In genomic region chr12:54791465-54791864, GRCm38 (mm10) we compare ENCODE assay signal across 16 mouse cellular contexts. TPM values are rescaled to one million over a fixed set of nuclear protein-coding genes. Genes with fewer than 3 reads are reported as not detected.
DNase-seq lines count a peak whose midpoint lies in the region; ATAC-seq and TF ChIP-seq lines count a peak whose summit lies in the region.
"Had no signal": no experiment of that assay in that cellular context is flagged by ENCODE, and none has a peak within 500 bp of the region (broad histone marks: within the 10 kb centered on the region; RNA-seq: fewer than 3 reads in every experiment).

No protein-coding gene starts in this region.

- dilution Hi-C loops in CH12.LX (cut with MboI; ENCODE audit: extremely low pct_ligation_motif_present, extremely low pct_unique_long_range_greater_than_20kb, low sequenced_read_pairs), result no loop called here

- 0 out of 2 replicates have a peak, but pooled peaks cover 2% of the 10 kb centered on the region for H3K36me3 ChIP-seq in heart, embryonic 16.5 days (ENCODE audit: control insufficient read depth, insufficient read depth)
- 0 out of 2 replicates have a peak, but pooled peaks cover 2% of the 10 kb centered on the region for H3K36me3 ChIP-seq in liver, embryonic 13.5 days
- peaks cover 5% of the 10 kb centered on the region; the same call in 1 of the 2 replicates for H3K36me3 ChIP-seq in liver, embryonic 12.5 days
- H3K36me3 ChIP-seq in CH12.LX (replicated peaks in 1 of 2; ENCODE audit: control insufficient read depth in 1 of 2, insufficient read depth in 1 of 2, low read length in 1 of 2) (peaks cover 25 to 53% of the 10 kb centered on the region in 2 experiments), MEL (ENCODE audit: control insufficient read depth in 1 of 2, insufficient read depth in 2 of 2, low read length in 2 of 2) (peaks cover 0 to 7% of the 10 kb centered on the region in 2 experiments; a peak in 3 of 4 replicates)
- H3K36me3 ChIP-seq in hindbrain, postnatal 0 days (ENCODE audit: insufficient read depth, low read length), result peaks cover 4% of the 10 kb centered on the region; the same call in 1 of the 2 replicates
- H3K36me3 ChIP-seq in intestine, postnatal 0 days (ENCODE audit: control insufficient read depth, insufficient read depth), result peaks cover 25% of the 10 kb centered on the region; the same call in 1 of the 2 replicates

- WGBS in heart, embryonic 16.5 days, result 82% methylated on average over 8 of the region's 8 CpGs
- 83% methylated on average over 8 of the region's 8 CpGs for WGBS in liver, embryonic 13.5 days (ENCODE audit: insufficient replicate concordance)
- WGBS in liver, embryonic 12.5 days (ENCODE audit: insufficient replicate concordance), result 82% methylated on average over 8 of the region's 8 CpGs
- WGBS in hindbrain, postnatal 0 days, result 86% methylated on average over 8 of the region's 8 CpGs
- WGBS in intestine, postnatal 0 days, result 79% methylated on average over 8 of the region's 8 CpGs

- no peak overlapping the region for H3K4me3 ChIP-seq in heart, embryonic 16.5 days (ENCODE audit: low read length)
- no peak overlapping the region for H3K4me3 ChIP-seq in liver, embryonic 13.5 days (replicated peaks)
- H3K4me3 ChIP-seq in liver, embryonic 12.5 days, result no peak overlapping the region
- H3K4me3 ChIP-seq in CH12.LX (replicated peaks in 1 of 3; ENCODE audit: low read depth in 2 of 3, low read length in 2 of 3, poor library complexity in 1 of 3), result no peak overlapping the region
- H3K4me3 ChIP-seq in MEL (ENCODE audit: control insufficient read depth in 1 of 2, insufficient read depth in 1 of 2, low read depth in 2 of 2, low read length in 2 of 2), result no peak overlapping the region
- no peak overlapping the region for H3K4me3 ChIP-seq in hindbrain, postnatal 0 days (ENCODE audit: low read length)
- no peak overlapping the region for H3K4me3 ChIP-seq in intestine, postnatal 0 days (ENCODE audit: low read depth, low read length)
- H3K4me3 ChIP-seq: forebrain, embryonic 12.5 days; left cerebral cortex, adult 2 months; megakaryocyte, embryonic 14.5 days; neural tube, embryonic 12.5 days had no signal

- TF ChIP-seq RAD21 in CH12.LX (IDR thresholded peaks at IDR 0.05; ENCODE audit: low read depth, low read length) (no peak), MEL (IDR thresholded peaks at IDR 0.05; ENCODE audit: low read depth, low read length) (no peak)

- no peak for TF ChIP-seq POLR2A in CH12.LX (IDR thresholded peaks at IDR 0.05; ENCODE audit: low read depth, low read length)
- TF ChIP-seq POLR2A in MEL (IDR thresholded peaks at IDR 0.05; ENCODE audit: control insufficient read depth in 1 of 2, insufficient read depth in 1 of 2, low read depth in 1 of 2, low read length in 2 of 2, poor library complexity in 1 of 2), result no peak

- in situ Hi-C loops in CH12.LX (cut with MboI; ENCODE audit: low pct_ligation_motif_present, low pct_unique_long_range_greater_than_20kb, low sequenced_read_pairs), result no loop called here

- no peaks in the 10 kb centered on the region for H3K9me3 ChIP-seq in heart, embryonic 16.5 days (replicated peaks; ENCODE audit: control insufficient read depth, low read length)
- H3K9me3 ChIP-seq in liver, embryonic 13.5 days (replicated peaks), result no peaks in the 10 kb centered on the region
- H3K9me3 ChIP-seq in liver, embryonic 12.5 days (replicated peaks), result no peaks in the 10 kb centered on the region
- H3K9me3 ChIP-seq in CH12.LX (replicated peaks; ENCODE audit: low read length) (no peaks in the 10 kb centered on the region), MEL (replicated peaks; ENCODE audit: insufficient read depth, low read length) (no peaks in the 10 kb centered on the region)
- H3K9me3 ChIP-seq in hindbrain, postnatal 0 days (ENCODE audit: low read length), result no peaks in the 10 kb centered on the region
- H3K9me3 ChIP-seq in intestine, postnatal 0 days (ENCODE audit: control insufficient read depth), result no peaks in the 10 kb centered on the region
- H3K9me3 ChIP-seq: forebrain, embryonic 12.5 days; G1E; megakaryocyte, embryonic 14.5 days; neural tube, embryonic 12.5 days had no signal

- TF ChIP-seq CTCF in CH12.LX (conservative IDR thresholded peaks at IDR 0.05 in 1 of 2, IDR thresholded peaks at IDR 0.05 in 1 of 2; ENCODE audit: low read depth in 2 of 2, low read length in 2 of 2) (no peak), MEL (IDR thresholded peaks at IDR 0.05 in 2 of 3, conservative IDR thresholded peaks at IDR 0.05 in 1 of 3; ENCODE audit: control insufficient read depth in 1 of 3, insufficient read depth in 1 of 3, low read depth in 2 of 3, low read length in 3 of 3, poor library complexity in 1 of 3, severe bottlenecking in 1 of 3) (no peak)
- no peak for TF ChIP-seq CTCF in hindbrain, postnatal 0 days (IDR thresholded peaks at IDR 0.05; ENCODE audit: low read depth)
- TF ChIP-seq CTCF in intestine, postnatal 0 days (IDR thresholded peaks at IDR 0.05; ENCODE audit: low read depth), result no peak

- no peak overlapping the region for H3K9ac ChIP-seq in heart, embryonic 16.5 days (ENCODE audit: low read length)
- no peak overlapping the region for H3K9ac ChIP-seq in liver, embryonic 13.5 days
- no peak overlapping the region for H3K9ac ChIP-seq in liver, embryonic 12.5 days
- H3K9ac ChIP-seq in CH12.LX (ENCODE audit: insufficient read depth, low read depth) (no peak overlapping the region), MEL (ENCODE audit: control insufficient read depth, low read depth, low read length, poor library complexity, severe bottlenecking) (no peak overlapping the region)
- no peak overlapping the region for H3K9ac ChIP-seq in hindbrain, postnatal 0 days (replicated peaks; ENCODE audit: low read length)
- no peak overlapping the region for H3K9ac ChIP-seq in intestine, postnatal 0 days (ENCODE audit: low read depth, low read length)
- H3K9ac ChIP-seq: forebrain, embryonic 12.5 days; neural tube, embryonic 12.5 days had no signal

- H3K27me3 ChIP-seq in heart, embryonic 16.5 days (ENCODE audit: control insufficient read depth, insufficient read depth, low read length), result no peaks in the 10 kb centered on the region
- H3K27me3 ChIP-seq in liver, embryonic 13.5 days, result no peaks in the 10 kb centered on the region
- no peaks in the 10 kb centered on the region for H3K27me3 ChIP-seq in liver, embryonic 12.5 days (replicated peaks)
- no peaks in the 10 kb centered on the region for H3K27me3 ChIP-seq in CH12.LX (replicated peaks)
- no peaks in the 10 kb centered on the region for H3K27me3 ChIP-seq in MEL (ENCODE audit: control insufficient read depth in 1 of 2, insufficient read depth in 2 of 2, low read length in 2 of 2)
- H3K27me3 ChIP-seq in hindbrain, postnatal 0 days (ENCODE audit: insufficient read depth, low read length), result no peaks in the 10 kb centered on the region
- no peaks in the 10 kb centered on the region for H3K27me3 ChIP-seq in intestine, postnatal 0 days (replicated peaks; ENCODE audit: control insufficient read depth, insufficient read depth, low read length)
- H3K27me3 ChIP-seq: forebrain, embryonic 12.5 days; megakaryocyte, embryonic 14.5 days; neural tube, embryonic 12.5 days had no signal

- TF ChIP-seq EP300 in CH12.LX (IDR thresholded peaks at IDR 0.05; ENCODE audit: low read length) (no peak), MEL (IDR thresholded peaks at IDR 0.05; ENCODE audit: low read depth in 1 of 2, low read length in 2 of 2) (no peak)

- ATAC-seq in heart, embryonic 16.5 days (replicated peaks; ENCODE audit: extremely low read depth, insufficient read depth, low FRiP score), result no peak
- ATAC-seq in liver, embryonic 13.5 days (ENCODE audit: low read depth), result no peak
- no peak for ATAC-seq in liver, embryonic 12.5 days
- no peak for ATAC-seq in hindbrain, postnatal 0 days
- ATAC-seq in intestine, postnatal 0 days, result no peak
- ATAC-seq: hindbrain, embryonic 16.5 days had no signal

- 0 out of 2 replicates have a peak overlapping the region, but pooled peaks have one; percentile 6 for H3K27ac ChIP-seq in heart, embryonic 16.5 days (ENCODE audit: low read length)
- 0 out of 2 replicates have a peak overlapping the region, but pooled peaks have one; percentile 16 for H3K27ac ChIP-seq in liver, embryonic 13.5 days
- H3K27ac ChIP-seq in liver, embryonic 12.5 days, result no peak overlapping the region
- H3K27ac ChIP-seq in CH12.LX (ENCODE audit: insufficient read depth, low read depth) (no peak overlapping the region), MEL (ENCODE audit: control insufficient read depth, low read depth, low read length) (no peak overlapping the region)
- H3K27ac ChIP-seq in hindbrain, postnatal 0 days, result no peak overlapping the region
- H3K27ac ChIP-seq in intestine, postnatal 0 days (ENCODE audit: low read depth, low read length), result no peak overlapping the region; the same call in 1 of the 2 replicates
- H3K27ac ChIP-seq: forebrain, embryonic 12.5 days; left cerebral cortex, adult 2 months; neural tube, embryonic 12.5 days had no signal

- peaks cover 36% of the 10 kb centered on the region for H3K4me1 ChIP-seq in heart, embryonic 16.5 days (ENCODE audit: control insufficient read depth, insufficient read depth, low read length)
- peaks cover 45% of the 10 kb centered on the region for H3K4me1 ChIP-seq in liver, embryonic 13.5 days (replicated peaks)
- H3K4me1 ChIP-seq in liver, embryonic 12.5 days, result peaks cover 52% of the 10 kb centered on the region
- peaks cover 7 to 29% of the 10 kb centered on the region in 2 experiments for H3K4me1 ChIP-seq in CH12.LX (ENCODE audit: control insufficient read depth in 1 of 2, insufficient read depth in 2 of 2)
- H3K4me1 ChIP-seq in MEL (ENCODE audit: control insufficient read depth in 1 of 2, insufficient read depth in 2 of 2, low read length in 2 of 2), result peaks cover 5 to 13% of the 10 kb centered on the region in 2 experiments; a peak in 3 of 4 replicates
- 0 out of 2 replicates have a peak, but pooled peaks cover 6% of the 10 kb centered on the region for H3K4me1 ChIP-seq in hindbrain, postnatal 0 days (ENCODE audit: insufficient read depth, low read length)
- H3K4me1 ChIP-seq in intestine, postnatal 0 days (replicated peaks; ENCODE audit: control insufficient read depth, insufficient read depth, low read length), result peaks cover 6% of the 10 kb centered on the region; the same call in 1 of the 2 replicates

- no peak for DNase-seq in heart, adult 18-20 months
- no peak for DNase-seq in liver, embryonic 13.5 days
- DNase-seq in CH12.LX (ENCODE audit: extremely low read depth), result no peak
- no peak for DNase-seq in MEL (ENCODE audit: low read depth, low spot score)
- DNase-seq in hindbrain, postnatal 0 days (ENCODE audit: low spot score), result no peak
- DNase-seq: cerebellum, adult 9-11 months; heart, postnatal 36 days had no signal

- H3K4me2 ChIP-seq in heart, embryonic 16.5 days (ENCODE audit: low read depth, low read length), result no peak overlapping the region
- no peak overlapping the region for H3K4me2 ChIP-seq in liver, embryonic 13.5 days
- no peak overlapping the region for H3K4me2 ChIP-seq in liver, embryonic 12.5 days
- no peak overlapping the region for H3K4me2 ChIP-seq in CH12.LX (ENCODE audit: insufficient read depth, low read depth, poor library complexity, severe bottlenecking)
- H3K4me2 ChIP-seq in hindbrain, postnatal 0 days (ENCODE audit: low read depth, low read length), result no peak overlapping the region
- H3K4me2 ChIP-seq in intestine, postnatal 0 days (replicated peaks; ENCODE audit: low read depth), result no peak overlapping the region
- H3K4me2 ChIP-seq: forebrain, embryonic 12.5 days; neural tube, embryonic 12.5 days had no signal

- H3K79me2 ChIP-seq in CH12.LX (replicated peaks; ENCODE audit: control insufficient read depth, extremely low read depth, insufficient read depth, poor library complexity, severe bottlenecking) (peaks cover 26% of the 10 kb centered on the region), MEL (ENCODE audit: control insufficient read depth, insufficient read depth, low read length, poor library complexity) (peaks cover 7% of the 10 kb centered on the region)

RNA-seq across cellular contexts. Expression of gene Snx6, which starts 4.0 kb away (rescaled TPM):
- 98.0 and 107 TPM in 2 replicates for polyA plus RNA-seq in heart, embryonic 16.5 days (2015; fragmentation: Nextera tagmentation; extraction: Ambion mirVana)
- total RNA-seq in heart, adult 18-20 months (2021), result 10 to 100 TPM; 32.2 to 32.6 TPM
- polyA plus RNA-seq in liver, embryonic 13.5 days (2015; fragmentation: Nextera tagmentation; extraction: Ambion mirVana), result 60.1 and 72.8 TPM in 2 replicates
- 63.6 and 64.8 TPM in 2 replicates for polyA plus RNA-seq in liver, embryonic 12.5 days (2016; fragmentation: Nextera tagmentation; extraction: Ambion mirVana)
- total RNA-seq in CH12.LX (2012; rRNA removed) (67.3 and 78.2 TPM in 2 replicates), CH12.LX (2014; rRNA removed) (155 and 158 TPM in 2 replicates), MEL (2012; rRNA removed) (42.4 and 46.5 TPM in 2 replicates)
- polyA plus RNA-seq in CH12.LX (2012; ENCODE audit: insufficient read length, low read depth) (80.8 and 85.8 TPM in 2 replicates), MEL (2012; ENCODE audit: insufficient read depth in 1 of 2, insufficient read length in 2 of 2, low read depth in 1 of 2, low replicate concordance in 2 of 2, missing spikeins in 1 of 2) (10 to 100 TPM in 1 of 2 experiments, not detected in 1; 33.7 TPM)
- total RNA-seq in hindbrain, postnatal 0 days (2014; rRNA removed), result 55.4 and 57.6 TPM in 2 replicates
- 141 and 150 TPM in 2 replicates for polyA plus RNA-seq in hindbrain, postnatal 0 days (2015; fragmentation: Nextera tagmentation; extraction: Ambion mirVana)
- 167 and 187 TPM in 2 replicates for polyA plus RNA-seq in intestine, postnatal 0 days (2015; fragmentation: Nextera tagmentation; extraction: Ambion mirVana)

Comparison
In these comparisons a context has a peak if more than half of its experiments do, and no peak if none do; other contexts are left out.
1. H3K27ac ChIP-seq: peak in heart, embryonic 16.5 days (single experiment) and liver, embryonic 13.5 days (single experiment); none in liver, embryonic 12.5 days (single experiment), CH12.LX (single experiment), MEL (single experiment), hindbrain, postnatal 0 days (single experiment) and intestine, postnatal 0 days (single experiment).